Mouse (Mus musculus) gastrocnemius, adult 2 months (tissue): ENCODE measurements around the gene Spata25. TPM values are rescaled to one million over a fixed set of nuclear protein-coding genes. Genes with fewer than 3 reads are reported as not detected.
"Not testable (repeated sequence)": the region's sequence is repeated elsewhere in the genome, so short reads cannot be mapped to it uniquely, and the experiment has no call there.

Source experiments
- DNase-seq: peaks from one replicate; pipeline ENCODE4 v3.0.0; 2022
- H3K27ac ChIP-seq: fragments of 200-600 bp; 2 replicates; pipeline ENCODE4 v1.8.1; 2022; ENCODE audit warnings: mild to moderate bottlenecking
- H3K4me3 ChIP-seq: fragments of 200-600 bp; 2 replicates; pipeline ENCODE4 v1.8.1; 2022; ENCODE audit warnings: mild to moderate bottlenecking, moderate library complexity
- CTCF ChIP-seq: fragments of 200-600 bp; IDR thresholded peaks from 2 replicates; pipeline ENCODE4 v1.8.1; 2022; ENCODE audit warnings: antibody characterized with exemption, mild to moderate bottlenecking, moderate library complexity
- intact Hi-C: fragments of 180-260 bp; cut with DNase I; formaldehyde crosslinking; loops from one replicate; pipeline ENCODE4 v1.15.1; 2025
- total RNA-seq, 2 experiments: library from RNA; stranded (reverse); gene quantifications; 2 replicates each; pipeline ENCODE4 v1.2.3; 2021

Gene Spata25
- total RNA-seq, 2 experiments from 2014 or later = 0.84 TPM; not detected in 1

GRCm38 (mm10) chr2:164862179-164862861 is 34.0 kb upstream of the Spata25 start:
- DNase-seq = peak; percentile 82
- intact Hi-C loops = no loop called here
- Histone ChIP-seq H3K27ac (peak overlapping the region; percentile 79), H3K4me3 (no peak overlapping the region; the same call in 1 of the 2 replicates)
- TF ChIP-seq CTCF = no peak

- TF ChIP-seq CTCF = no peak
- Histone ChIP-seq H3K4me3 (no peak overlapping the region), H3K27ac (peak overlapping the region; percentile 79)
- peak; percentile 27 for DNase-seq
- intact Hi-C loops = no loop called here
Measured at GRCm38 (mm10) chr2:164861094-164861493, 32.8 kb upstream of the Spata25 start.

GRCm38 (mm10) chr2:164859640-164860432 is 31.5 kb upstream of the Spata25 start:
- Histone ChIP-seq H3K27ac (no peak overlapping the region), H3K4me3 (no peak overlapping the region)
- no peak for TF ChIP-seq CTCF
- DNase-seq = peak; percentile 9
- intact Hi-C loops = no loop called here

GRCm38 (mm10) chr2:164859155-164859554 is 30.8 kb upstream of the Spata25 start:
- H3K4me3 ChIP-seq = no peak overlapping the region
- no peak overlapping the region for H3K27ac ChIP-seq
- no peak for TF ChIP-seq CTCF
- intact Hi-C loops = no loop called here
- DNase-seq = peak; percentile 4

- peak overlapping the region; percentile 80 for H3K27ac ChIP-seq
- H3K4me3 ChIP-seq = peak overlapping the region; percentile 83
- intact Hi-C loops = no loop called here
- no peak for TF ChIP-seq CTCF
- DNase-seq = peak; percentile 19
Measured at GRCm38 (mm10) chr2:164857842-164858553, 29.7 kb upstream of the Spata25 start.

- Histone ChIP-seq H3K4me3 (peak within 1 kb of the TSS; percentile 83), H3K27ac (peak within 1 kb of the TSS; percentile 80)
- intact Hi-C loops = no loop called here
- no peak for TF ChIP-seq CTCF
- peak; percentile 68 for DNase-seq
Measured at GRCm38 (mm10) chr2:164857101-164857821, 28.9 kb upstream of the Spata25 start, which contains the start of gene Pltp. TSS of gene Pltp (minus strand) at chr2:164857711.

GRCm38 (mm10) chr2:164856309-164857100 is 28.2 kb upstream of the Spata25 start:
- H3K27ac ChIP-seq = peak overlapping the region; percentile 80
- DNase-seq = peak; percentile 41
- intact Hi-C loops = no loop called here
- peak overlapping the region; percentile 83 for H3K4me3 ChIP-seq
- TF ChIP-seq CTCF = no peak

- peak overlapping the region; percentile 83 for H3K4me3 ChIP-seq
- peak; percentile 5 for DNase-seq
- H3K27ac ChIP-seq, intact Hi-C loops: not testable (repeated sequence)
Measured at GRCm38 (mm10) chr2:164855572-164855971, 27.2 kb upstream of the Spata25 start.

- no peak overlapping the region for H3K27ac ChIP-seq
- TF ChIP-seq CTCF = no peak
- DNase-seq = no peak
- intact Hi-C loops = no loop called here
- H3K4me3 ChIP-seq = no peak overlapping the region
Measured at GRCm38 (mm10) chr2:164850061-164850460, 21.7 kb upstream of the Spata25 start.

GRCm38 (mm10) chr2:164845782-164846181 is 17.4 kb upstream of the Spata25 start:
- Histone ChIP-seq H3K27ac (no peak overlapping the region), H3K4me3 (no peak overlapping the region)
- intact Hi-C loops = no loop called here
- peak; percentile 60 for TF ChIP-seq CTCF
- DNase-seq = no peak

- intact Hi-C loops = no loop called here
- TF ChIP-seq CTCF = no peak
- DNase-seq = no peak
- Histone ChIP-seq H3K27ac (no peak overlapping the region), H3K4me3 (peak overlapping the region; percentile 75)
Measured at GRCm38 (mm10) chr2:164835164-164835563, 6.8 kb upstream of the Spata25 start.
